Mouse (Mus musculus) NIH3T3 (cell line): ENCODE results near the gene Add1.
"Not testable (repeated sequence)": the region's sequence is repeated elsewhere in the genome, so short reads cannot be mapped to it uniquely, and the experiment has no call there.

Source experiments
- DNase-seq: peaks from one replicate; pipeline ENCODE4 v3.0.0-alpha.2; 2012; ENCODE audit warnings: low read depth

Add1 gene

GRCm38 (mm10) chr5:34551821-34552220 is 21.6 kb upstream of the Add1 start:
- DNase-seq, result no peak

GRCm38 (mm10) chr5:34563854-34564253 is 9.6 kb upstream of the Add1 start:
- no peak for DNase-seq

GRCm38 (mm10) chr5:34564291-34564690 is 9.2 kb upstream of the Add1 start:
- no peak for DNase-seq

- peak; percentile 96 for DNase-seq
These were observed 7.8 kb upstream of the Add1 start for GRCm38 (mm10) chr5:34565545-34566283.

GRCm38 (mm10) chr5:34571551-34571950 is 1.9 kb upstream of the Add1 start:
- no peak for DNase-seq

GRCm38 (mm10) chr5:34572568-34572967 is 896 bp upstream of the Add1 start:
- DNase-seq, result not testable (repeated sequence)

GRCm38 (mm10) chr5:34574721-34575120 is 1.3 kb downstream of the Add1 start:
- no peak for DNase-seq

- no peak for DNase-seq
These were observed 2.8 kb downstream of the Add1 start for GRCm38 (mm10) chr5:34576286-34576685.

- DNase-seq, result no peak
These were observed 4.7 kb downstream of the Add1 start for GRCm38 (mm10) chr5:34578038-34578655.

GRCm38 (mm10) chr5:34579377-34579776 is 5.9 kb downstream of the Add1 start:
- DNase-seq, result no peak

- peak; percentile 87 for DNase-seq
These were observed 8.3 kb downstream of the Add1 start for GRCm38 (mm10) chr5:34581671-34582313.

- DNase-seq, result no peak
These were observed 8.8 kb downstream of the Add1 start for GRCm38 (mm10) chr5:34582314-34582675.

- DNase-seq, result no peak
These were observed 11.8 kb downstream of the Add1 start for GRCm38 (mm10) chr5:34585216-34585615.

- no peak for DNase-seq
These were observed 14.4 kb downstream of the Add1 start for GRCm38 (mm10) chr5:34587881-34588280.

GRCm38 (mm10) chr5:34590059-34590458 is 16.6 kb downstream of the Add1 start:
- no peak for DNase-seq

- DNase-seq, result no peak
These were observed 17.2 kb downstream of the Add1 start for GRCm38 (mm10) chr5:34590702-34591101.

GRCm38 (mm10) chr5:34591388-34592004 is 18.0 kb downstream of the Add1 start:
- no peak for DNase-seq

- DNase-seq, result not testable (repeated sequence)
These were observed 18.8 kb downstream of the Add1 start for GRCm38 (mm10) chr5:34592224-34592623.

GRCm38 (mm10) chr5:34592666-34593065 is 19.2 kb downstream of the Add1 start:
- no peak for DNase-seq

- no peak for DNase-seq
These were observed 19.8 kb downstream of the Add1 start for GRCm38 (mm10) chr5:34593202-34593727.

- DNase-seq, result no peak
These were observed 31.1 kb downstream of the Add1 start for GRCm38 (mm10) chr5:34604576-34604975.

- DNase-seq, result no peak
These were observed 33.8 kb downstream of the Add1 start for GRCm38 (mm10) chr5:34607100-34607880.
